Mouse (Mus musculus) testis, adult 2 months (tissue): ENCODE results near the gene Nasp.

Experiments
- CTCF ChIP-seq: fragments of 200-500 bp; IDR thresholded peaks from 2 replicates; pipeline ENCODE4 v1.5.1; 2012; ENCODE audit warnings: low read depth, mild to moderate bottlenecking, inconsistent platforms, low read length, moderate library complexity; ENCODE audit not compliant: control insufficient read depth, insufficient read depth, insufficient replicate concordance
- POLR2A ChIP-seq: fragments of 200-500 bp; IDR thresholded peaks from 2 replicates; pipeline ENCODE4 v1.6.1; 2012; ENCODE audit warnings: low read depth, mild to moderate bottlenecking, inconsistent platforms, low read length, moderate library complexity; ENCODE audit not compliant: control insufficient read depth

GRCm38 (mm10) chr4:116612621-116613020 is 15.1 kb downstream of the Nasp start:
- TF ChIP-seq CTCF (no peak), POLR2A (no peak)
